Mouse (Mus musculus) adrenal gland, postnatal 14 days (tissue): Measurements from ENCODE around the gene Gm42421. TPM values are rescaled to one million over a fixed set of nuclear protein-coding genes. Genes with fewer than 3 reads are reported as not detected.
A peak's percentile ranks its signal among the peaks of the same experiment; 100 is the strongest.

ENCODE experiments used
- DNase-seq: peaks from one replicate; pipeline ENCODE4 v3.0.0; 2021; ENCODE audit warnings: mixed read lengths
- total RNA-seq: library from RNA; stranded (reverse); gene quantifications from 2 replicates; pipeline ENCODE4 v1.2.3, GENCODE M21; 2021

Gm42421 gene
- total RNA-seq, 1 experiment from 2014 or later = not detected

DNA sequence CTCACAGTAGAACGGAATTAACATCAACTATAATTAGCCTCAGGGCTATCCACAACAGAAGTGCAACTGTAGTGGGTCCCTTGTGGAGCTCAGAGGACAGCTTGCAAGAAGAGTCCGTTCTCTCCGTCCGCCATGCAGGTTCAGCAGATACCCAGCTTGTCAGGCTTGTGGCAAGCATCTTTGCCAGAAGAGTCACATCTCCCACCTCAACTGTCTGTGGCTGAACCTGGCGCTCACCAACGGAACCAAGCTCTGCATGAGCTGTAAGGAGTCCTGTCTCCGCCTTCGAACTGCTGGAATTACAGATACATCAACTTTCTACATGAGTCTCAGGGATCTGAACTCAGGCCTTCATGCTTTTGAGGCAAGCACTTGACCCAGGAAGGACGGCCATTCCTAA, 8.2 kb downstream of the Gm42421 start:
- no peak for DNase-seq

DNA sequence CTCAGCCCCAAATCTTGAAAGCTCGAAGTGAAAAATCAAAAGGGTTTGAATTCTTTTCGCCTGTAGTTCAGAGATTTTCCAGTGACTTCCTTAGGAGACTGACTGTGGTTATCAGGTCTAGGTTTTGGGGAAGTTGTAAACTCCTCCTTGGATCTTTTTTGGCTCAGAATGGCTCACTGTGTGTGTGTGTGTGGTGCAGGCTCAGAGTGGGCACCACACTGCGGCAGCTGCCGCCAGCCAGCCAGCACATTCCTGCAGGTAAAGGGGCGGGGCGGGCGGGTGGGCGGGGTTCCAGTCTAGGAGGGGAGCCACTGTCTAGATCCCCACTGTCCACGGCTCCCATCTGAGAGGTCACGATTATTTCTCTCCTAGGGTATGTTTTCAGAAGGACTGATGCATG, 13.6 kb downstream of the Gm42421 start:
- no peak for DNase-seq

- no peak for DNase-seq
These were observed 15.5 kb downstream of the Gm42421 start for GRCm38 (mm10) chr5:143943231-143944125.

DNA sequence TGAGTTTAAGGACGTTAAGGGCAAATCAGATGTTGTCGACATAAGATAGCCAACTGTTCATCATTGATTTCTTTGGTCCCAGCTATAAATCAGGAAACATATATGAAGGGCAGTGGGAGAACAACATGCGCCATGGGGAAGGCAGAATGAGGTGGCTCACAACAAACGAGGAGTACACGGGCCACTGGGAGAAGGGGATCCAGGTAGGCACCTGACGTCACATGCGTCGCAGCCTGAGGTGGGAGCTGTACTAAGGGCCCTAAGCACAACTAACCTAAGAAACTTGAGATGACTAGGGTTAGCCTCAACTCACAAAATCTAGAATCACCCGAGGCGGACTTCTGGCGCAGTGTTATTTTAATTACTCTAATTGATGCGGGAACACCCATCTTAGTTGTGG, 20.4 kb downstream of the Gm42421 start:
- DNase-seq = no peak

DNA sequence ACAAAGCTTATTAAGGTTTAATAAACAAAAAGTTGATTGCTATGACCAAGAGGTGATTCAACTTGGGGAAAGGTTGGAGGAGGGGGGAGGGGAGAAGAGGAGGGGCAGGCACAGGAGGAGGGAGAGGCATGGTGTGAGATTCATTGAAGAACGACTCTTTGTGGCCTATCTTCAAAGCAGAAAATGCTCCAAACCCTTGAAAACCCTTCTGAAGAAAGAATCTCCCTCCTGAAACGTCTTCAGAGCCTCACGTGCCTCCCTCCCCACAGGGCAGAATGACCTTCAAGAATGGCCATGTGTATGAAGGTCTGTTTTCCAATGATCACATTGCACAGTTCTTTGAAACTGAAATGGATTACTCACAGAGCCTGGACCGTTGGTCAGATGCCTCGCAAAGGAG, 22.0 kb downstream of the Gm42421 start:
- DNase-seq = peak; percentile 40

- DNase-seq = no peak
These were observed 29.1 kb downstream of the Gm42421 start for GRCm38 (mm10) chr5:143957101-143957500.

- no peak for DNase-seq
These were observed 31.6 kb downstream of the Gm42421 start for GRCm38 (mm10) chr5:143959551-143959950.

DNA sequence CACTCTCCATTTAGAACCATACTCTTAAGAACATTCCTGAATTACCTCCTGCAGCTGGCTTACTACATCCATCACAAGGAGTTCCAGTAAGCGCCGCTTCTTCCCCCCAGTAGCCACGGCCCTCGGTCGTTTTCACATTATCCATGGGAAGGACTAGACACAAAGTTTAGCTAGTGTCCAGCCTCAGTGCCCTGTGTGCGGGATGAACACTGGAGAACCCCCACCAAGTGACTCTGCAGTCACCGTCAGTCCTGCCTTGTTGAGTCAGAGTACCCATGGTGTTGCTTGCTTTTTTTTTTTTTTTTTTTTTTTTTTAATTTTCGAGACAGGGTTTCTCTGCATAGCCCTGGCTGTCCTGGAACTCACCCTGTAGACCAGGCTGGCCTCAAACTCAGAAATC, 33.2 kb downstream of the Gm42421 start:
- DNase-seq = no peak

DNA sequence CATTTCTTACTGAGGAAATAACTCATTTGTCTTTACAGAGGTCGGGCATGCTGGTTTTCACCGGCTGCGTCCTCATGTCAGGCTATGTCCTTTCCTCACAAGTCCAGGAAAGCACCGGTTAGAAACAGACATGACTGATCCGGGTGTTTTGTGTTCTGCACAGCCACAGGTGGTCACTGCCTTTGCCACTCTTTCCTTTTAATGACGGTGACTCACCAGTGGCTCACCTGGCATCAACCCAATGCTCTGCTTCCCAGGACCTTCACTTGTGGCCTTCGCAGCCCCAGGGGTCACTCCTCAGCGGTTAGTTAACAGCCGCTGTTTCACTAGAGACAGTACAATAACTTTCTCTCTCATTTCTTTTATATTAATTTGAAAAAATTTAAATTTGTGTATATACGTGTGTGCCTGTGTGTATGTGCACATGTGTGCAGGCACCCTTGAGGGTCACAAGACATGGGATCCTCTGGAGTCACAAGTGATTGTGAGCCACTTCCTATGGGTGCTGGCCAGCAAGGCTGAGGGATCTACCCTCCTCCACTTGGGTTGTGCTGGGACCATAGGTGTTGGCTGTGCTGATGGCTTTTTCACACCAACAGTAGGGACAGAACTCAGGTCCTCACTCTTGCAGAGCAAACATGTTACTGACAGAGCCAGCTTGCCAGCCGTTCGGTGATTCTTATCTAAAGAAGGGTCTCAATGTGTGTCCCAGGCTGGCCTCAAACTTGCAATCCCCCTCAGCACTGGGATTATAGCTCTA, 37.8 kb downstream of the Gm42421 start:
- DNase-seq = peak; percentile 86

GRCm38 (mm10) chr5:143966671-143967070, 38.7 kb downstream of the Gm42421 start:
- DNase-seq = no peak

DNA sequence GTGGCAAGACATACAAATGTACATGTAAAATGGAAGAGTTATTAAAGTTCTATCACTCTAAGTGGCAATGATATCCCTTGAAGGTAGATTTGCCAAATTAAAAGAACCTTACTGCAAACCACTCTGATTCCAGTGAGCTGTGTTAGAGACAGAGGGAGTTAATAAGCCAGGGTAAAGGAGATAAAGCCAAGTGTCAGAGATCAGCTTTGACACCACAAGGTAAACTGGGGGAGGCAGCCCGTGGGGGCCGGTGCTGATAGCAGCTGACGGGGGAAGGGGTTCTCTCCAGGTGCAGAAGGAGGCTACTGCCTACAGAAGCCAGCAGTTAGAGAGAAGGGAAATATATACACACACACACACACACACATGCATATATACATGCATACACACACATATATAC, 44.7 kb downstream of the Gm42421 start:
- DNase-seq = no peak

GRCm38 (mm10) chr5:143974931-143975630, 47.1 kb downstream of the Gm42421 start:
- peak; percentile 83 for DNase-seq

DNA sequence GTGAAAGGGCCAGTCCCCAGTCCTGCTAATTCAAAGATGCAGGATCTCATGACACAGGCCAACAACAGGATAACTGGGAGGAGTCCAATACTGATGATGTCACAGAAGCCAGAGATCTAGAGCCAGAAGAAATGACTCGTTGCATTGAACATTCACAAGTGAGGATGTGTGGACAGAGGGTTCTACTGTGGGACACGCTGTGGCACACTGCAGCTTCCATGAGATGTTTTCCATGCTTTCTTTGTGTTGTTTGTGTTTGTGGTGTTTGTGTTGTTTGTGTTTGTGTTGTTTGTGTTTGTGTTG, 47.6 kb downstream of the Gm42421 start:
- DNase-seq = no peak

GRCm38 (mm10) chr5:143976232-143976631, 48.3 kb downstream of the Gm42421 start:
- DNase-seq = no peak

- DNase-seq = no peak
These were observed 48.9 kb downstream of the Gm42421 start for GRCm38 (mm10) chr5:143976726-143977431.

DNA sequence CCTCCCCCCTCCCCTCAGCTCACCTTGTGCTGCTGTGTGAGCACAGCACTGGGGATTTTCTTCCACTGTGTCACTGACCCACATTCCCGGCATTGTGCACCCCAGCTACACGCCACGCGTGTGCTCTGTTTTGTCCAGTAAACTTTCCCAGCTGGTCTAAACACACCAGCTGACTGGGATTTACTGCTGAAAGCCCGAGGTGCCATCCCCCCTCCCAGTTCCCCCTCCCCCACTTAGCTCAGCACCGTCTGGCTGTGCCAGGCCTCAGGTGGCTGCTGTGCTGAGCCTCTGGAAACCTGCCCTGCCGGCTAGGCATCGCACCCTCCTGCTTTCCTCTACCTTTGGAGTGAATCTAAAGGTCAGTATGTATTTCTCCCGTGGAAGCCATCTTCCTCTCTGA, 52.9 kb downstream of the Gm42421 start:
- DNase-seq = no peak

GRCm38 (mm10) chr5:143982361-143982760, 54.4 kb downstream of the Gm42421 start:
- no peak for DNase-seq

DNA sequence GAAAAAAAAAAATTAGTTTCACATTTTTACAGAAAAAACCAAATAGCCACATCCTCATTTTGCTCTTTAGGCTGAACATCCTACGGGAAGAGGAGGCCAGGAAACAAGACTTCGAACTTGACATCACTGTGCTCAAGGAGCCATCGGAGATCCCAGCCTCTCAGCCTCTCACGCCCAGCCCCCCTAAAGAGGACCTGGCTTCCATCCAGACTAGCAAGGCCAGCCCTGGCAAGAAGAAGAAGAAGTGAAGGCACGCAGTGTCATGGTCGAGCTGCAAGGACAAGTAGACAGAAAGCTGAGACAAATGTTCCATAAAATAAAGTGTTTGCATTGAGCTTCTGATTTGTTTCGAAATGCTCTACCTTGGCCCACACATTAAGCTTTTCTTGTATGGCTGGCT, 57.4 kb downstream of the Gm42421 start:
- DNase-seq = peak; percentile 80
